15 mouse cellular contexts compared by ENCODE assay signal in genomic region chr7:98563991-98564390, GRCm38 (mm10).
DNase-seq lines count a peak whose midpoint lies in the region; ATAC-seq and TF ChIP-seq lines count a peak whose summit lies in the region.
"Had no signal": no experiment of that assay in that cellular context is flagged by ENCODE, and none has a peak within 500 bp of the region (broad histone marks: within the 10 kb centered on the region; RNA-seq: fewer than 3 reads in every experiment).

No protein-coding gene starts in this region.

- H3K9ac ChIP-seq in heart, postnatal 0 days (replicated peaks; ENCODE audit: low read depth, low read length) = no peak overlapping the region
- no peak overlapping the region for H3K9ac ChIP-seq in liver, embryonic 13.5 days
- no peak overlapping the region for H3K9ac ChIP-seq in stomach, postnatal 0 days (ENCODE audit: low read length)
- H3K9ac ChIP-seq: forebrain, postnatal 0 days; limb, embryonic 12.5 days; lung, embryonic 15.5 days had no signal

- H3K27me3 ChIP-seq in heart, postnatal 0 days (ENCODE audit: control insufficient read depth, insufficient read depth, low read length) = no peaks in the 10 kb centered on the region
- peaks cover 9% of the 10 kb centered on the region for H3K27me3 ChIP-seq in megakaryocyte, embryonic 14.5 days (replicated peaks)
- no peaks in the 10 kb centered on the region for H3K27me3 ChIP-seq in liver, embryonic 13.5 days
- no peaks in the 10 kb centered on the region for H3K27me3 ChIP-seq in stomach, postnatal 0 days (ENCODE audit: control insufficient read depth, insufficient read depth, low read length)
- H3K27me3 ChIP-seq: limb, embryonic 12.5 days; lung, embryonic 15.5 days had no signal

- H3K4me3 ChIP-seq in heart, postnatal 0 days (ENCODE audit: low read depth, low read length) = no peak overlapping the region
- peak overlapping the region; percentile 39 for H3K4me3 ChIP-seq in megakaryocyte, embryonic 14.5 days (replicated peaks)
- H3K4me3 ChIP-seq in liver, embryonic 13.5 days (replicated peaks) = no peak overlapping the region
- no peak overlapping the region for H3K4me3 ChIP-seq in stomach, postnatal 0 days (ENCODE audit: low read depth, low read length)
- H3K4me3 ChIP-seq: left cerebral cortex, adult 2 months; limb, embryonic 12.5 days; lung, embryonic 15.5 days had no signal

- no peaks in the 10 kb centered on the region for H3K9me3 ChIP-seq in heart, postnatal 0 days (replicated peaks; ENCODE audit: control insufficient read depth, low read length)
- peaks cover 11% of the 10 kb centered on the region for H3K9me3 ChIP-seq in megakaryocyte, embryonic 14.5 days
- H3K9me3 ChIP-seq in liver, embryonic 13.5 days (replicated peaks) = no peaks in the 10 kb centered on the region
- no peaks in the 10 kb centered on the region for H3K9me3 ChIP-seq in stomach, postnatal 0 days (ENCODE audit: control insufficient read depth, low read length)
- H3K9me3 ChIP-seq: limb, embryonic 12.5 days; lung, embryonic 15.5 days had no signal

- TF ChIP-seq CTCF in heart, postnatal 0 days (IDR thresholded peaks at IDR 0.05; ENCODE audit: low read depth) = no peak
- TF ChIP-seq CTCF in stomach, postnatal 0 days (IDR thresholded peaks at IDR 0.05; ENCODE audit: low read depth) = no peak

- H3K36me3 ChIP-seq in heart, postnatal 0 days (replicated peaks; ENCODE audit: control insufficient read depth, insufficient read depth, low read length) = no peaks in the 10 kb centered on the region
- H3K36me3 ChIP-seq in megakaryocyte, embryonic 14.5 days (replicated peaks; ENCODE audit: low read length) = peaks cover 7% of the 10 kb centered on the region
- no peaks in the 10 kb centered on the region for H3K36me3 ChIP-seq in liver, embryonic 13.5 days
- H3K36me3 ChIP-seq in stomach, postnatal 0 days (ENCODE audit: control insufficient read depth, insufficient read depth, low read length) = no peaks in the 10 kb centered on the region
- H3K36me3 ChIP-seq: limb, embryonic 12.5 days; lung, embryonic 15.5 days had no signal

- no peak for ATAC-seq in heart, postnatal 0 days (ENCODE audit: insufficient read depth, low read depth)
- ATAC-seq in megakaryocyte, adult 5-6 weeks (ENCODE audit: poor library complexity, severe bottlenecking) = no peak
- ATAC-seq in liver, embryonic 13.5 days (ENCODE audit: low read depth) = no peak
- ATAC-seq in stomach, postnatal 0 days (ENCODE audit: low FRiP score, low TSS enrichment) = no peak
- ATAC-seq: forebrain, postnatal 0 days; hindbrain, postnatal 0 days had no signal

- H3K4me2 ChIP-seq in heart, postnatal 0 days (ENCODE audit: low read depth, low read length) = no peak overlapping the region
- no peak overlapping the region for H3K4me2 ChIP-seq in liver, embryonic 13.5 days
- no peak overlapping the region for H3K4me2 ChIP-seq in stomach, postnatal 0 days (replicated peaks; ENCODE audit: low read depth)
- H3K4me2 ChIP-seq: limb, embryonic 12.5 days; lung, embryonic 15.5 days had no signal

- no peak for DNase-seq in heart, postnatal 0 days (ENCODE audit: low spot score)
- DNase-seq in heart, adult 9 months (ENCODE audit: low spot score in 2 of 2) = no peak
- DNase-seq in liver, embryonic 13.5 days = no peak
- DNase-seq in stomach, postnatal 0 days (ENCODE audit: low spot score) = no peak
- no peak for DNase-seq in embryo, embryonic 10 days (ENCODE audit: low spot score)
- DNase-seq in layer of hippocampus, adult 9-11 months = no peak
- DNase-seq: cerebellum, adult 2 months; forebrain, postnatal 0 days; spleen, adult 18-20 months had no signal

- no peak for TF ChIP-seq EP300 in heart, postnatal 0 days (IDR thresholded peaks at IDR 0.05; ENCODE audit: low read depth)
- no peak for TF ChIP-seq EP300 in stomach, postnatal 0 days (optimal IDR thresholded peaks at IDR 0.05)

- 86% methylated on average over 6 of the region's 6 CpGs for WGBS in heart, postnatal 0 days
- 77% methylated on average over 6 of the region's 6 CpGs for WGBS in liver, embryonic 13.5 days (ENCODE audit: insufficient replicate concordance)
- 77% methylated on average over 6 of the region's 6 CpGs for WGBS in stomach, postnatal 0 days

- peak overlapping the region; percentile 68 for H3K27ac ChIP-seq in heart, postnatal 0 days (ENCODE audit: low read depth)
- H3K27ac ChIP-seq in liver, embryonic 13.5 days = peak overlapping the region; percentile 55
- H3K27ac ChIP-seq in stomach, postnatal 0 days (replicated peaks) = 0 out of 2 replicates have a peak overlapping the region, but pooled peaks have one; percentile 30
- H3K27ac ChIP-seq: hindbrain, postnatal 0 days; left cerebral cortex, adult 2 months; limb, embryonic 12.5 days had no signal

- H3K4me1 ChIP-seq in heart, postnatal 0 days (ENCODE audit: control insufficient read depth, insufficient read depth) = no peaks in the 10 kb centered on the region
- peaks cover 95% of the 10 kb centered on the region for H3K4me1 ChIP-seq in megakaryocyte, embryonic 14.5 days
- H3K4me1 ChIP-seq in liver, embryonic 13.5 days (replicated peaks) = peaks cover 5% of the 10 kb centered on the region
- no peaks in the 10 kb centered on the region for H3K4me1 ChIP-seq in stomach, postnatal 0 days (replicated peaks; ENCODE audit: control insufficient read depth, insufficient read depth)
